Mouse (Mus musculus) adrenal gland, postnatal 25 days (tissue): ENCODE measurements around the gene Ascl2. TPM values are rescaled to one million over a fixed set of nuclear protein-coding genes. Genes with fewer than 3 reads are reported as not detected.

Experiments used
- DNase-seq: peaks from one replicate; pipeline ENCODE4 v3.0.0; 2021; ENCODE audit warnings: mixed read lengths
- total RNA-seq: library from RNA; stranded (reverse); gene quantifications from 2 replicates; pipeline ENCODE4 v1.2.3, GENCODE M21; 2021

The Ascl2 gene
- total RNA-seq, 1 experiment from 2014 or later: 0.33 TPM

GRCm38 (mm10) chr7:143002679-143003078 is 33.6 kb upstream of the Ascl2 start:
- peak; percentile 48 for DNase-seq

- no peak for DNase-seq
Measured at GRCm38 (mm10) chr7:142997403-142998150, 28.5 kb upstream of the Ascl2 start.

- DNase-seq: no peak
Measured at GRCm38 (mm10) chr7:142996998-142997397, 27.9 kb upstream of the Ascl2 start.

GRCm38 (mm10) chr7:142995630-142996338 is 26.7 kb upstream of the Ascl2 start:
- DNase-seq: no peak

GRCm38 (mm10) chr7:142995004-142995403 is 25.9 kb upstream of the Ascl2 start:
- DNase-seq: no peak

- DNase-seq: no peak
Measured at GRCm38 (mm10) chr7:142987718-142988117, 18.7 kb upstream of the Ascl2 start.

GRCm38 (mm10) chr7:142985146-142985545 is 16.1 kb upstream of the Ascl2 start:
- no peak for DNase-seq

GRCm38 (mm10) chr7:142981908-142982307 is 12.8 kb upstream of the Ascl2 start:
- DNase-seq: no peak

- DNase-seq: peak; percentile 55
Measured at GRCm38 (mm10) chr7:142967884-142968808, 918 bp downstream of the Ascl2 start.

GRCm38 (mm10) chr7:142967414-142967883 is 1.6 kb downstream of the Ascl2 start:
- peak; percentile 79 for DNase-seq

- no peak for DNase-seq
Measured at GRCm38 (mm10) chr7:142959752-142960151, 9.3 kb downstream of the Ascl2 start.

- no peak for DNase-seq
Measured at GRCm38 (mm10) chr7:142958817-142959216, 10.2 kb downstream of the Ascl2 start.

- no peak for DNase-seq
Measured at GRCm38 (mm10) chr7:142956018-142956417, 13.0 kb downstream of the Ascl2 start.

- no peak for DNase-seq
Measured at GRCm38 (mm10) chr7:142949568-142949967, 19.5 kb downstream of the Ascl2 start.

- no peak for DNase-seq
Measured at GRCm38 (mm10) chr7:142937631-142938030, 31.4 kb downstream of the Ascl2 start.

GRCm38 (mm10) chr7:142935708-142936107 is 33.4 kb downstream of the Ascl2 start:
- DNase-seq: no peak

- no peak for DNase-seq
Measured at GRCm38 (mm10) chr7:142932469-142932868, 36.6 kb downstream of the Ascl2 start.

- no peak for DNase-seq
Measured at GRCm38 (mm10) chr7:142931028-142931427, 38.0 kb downstream of the Ascl2 start, which contains the start of gene Th. Gene Th, minus strand, starts transcription at chr7:142931128.

GRCm38 (mm10) chr7:142929516-142929915 is 39.5 kb downstream of the Ascl2 start:
- no peak for DNase-seq

GRCm38 (mm10) chr7:142927293-142927692 is 41.8 kb downstream of the Ascl2 start:
- no peak for DNase-seq

- peak; percentile 77 for DNase-seq
Measured at GRCm38 (mm10) chr7:142918641-142919628, 50.1 kb downstream of the Ascl2 start.
